Mouse (Mus musculus) testis, adult 2 months (tissue): ENCODE measurements around the gene Tnrc6c. TPM values are rescaled to one million over a fixed set of nuclear protein-coding genes. Genes with fewer than 3 reads are reported as not detected.

Experiments used
- H3K27ac ChIP-seq: fragments of 200-500 bp; 2 replicates; pipeline ENCODE4 v1.5.1; 2012; ENCODE audit warnings: low read depth, low read length; ENCODE audit not compliant: control insufficient read depth, insufficient read depth
- H3K27me3 ChIP-seq: fragments of 200-500 bp; 2 replicates; pipeline ENCODE4 v1.6.1; 2012; ENCODE audit warnings: mild to moderate bottlenecking, low read length, moderate library complexity; ENCODE audit not compliant: control insufficient read depth, insufficient read depth
- H3K36me3 ChIP-seq: fragments of 200-500 bp; 2 replicates; pipeline ENCODE4 v1.6.1; 2012; ENCODE audit warnings: mild to moderate bottlenecking, low read length; ENCODE audit not compliant: control insufficient read depth, insufficient read depth
- H3K4me1 ChIP-seq: fragments of 200-500 bp; 2 replicates; pipeline ENCODE4 v1.6.1; 2012; ENCODE audit warnings: low read length; ENCODE audit not compliant: control insufficient read depth, insufficient read depth
- H3K4me3 ChIP-seq: fragments of 200-500 bp; 2 replicates; pipeline ENCODE4 v1.5.1; 2012; ENCODE audit warnings: low read depth, mild to moderate bottlenecking, low read length, moderate library complexity, mixed read lengths; ENCODE audit not compliant: control insufficient read depth
- CTCF ChIP-seq: fragments of 200-500 bp; IDR thresholded peaks from 2 replicates; pipeline ENCODE4 v1.5.1; 2012; ENCODE audit warnings: low read depth, mild to moderate bottlenecking, inconsistent platforms, low read length, moderate library complexity; ENCODE audit not compliant: control insufficient read depth, insufficient read depth, insufficient replicate concordance
- POLR2A ChIP-seq: fragments of 200-500 bp; IDR thresholded peaks from 2 replicates; pipeline ENCODE4 v1.6.1; 2012; ENCODE audit warnings: low read depth, mild to moderate bottlenecking, inconsistent platforms, low read length, moderate library complexity; ENCODE audit not compliant: control insufficient read depth
- polyA plus RNA-seq: library from polyadenylated mRNA; depleted of rRNA; stranded (reverse); fragments of >200 nt; gene quantifications from 2 replicates; pipeline ENCODE4 v1.2.3, GENCODE M21; 2012

The Tnrc6c gene
- polyA plus RNA-seq, 1 experiment, result 28.0 TPM

DNA sequence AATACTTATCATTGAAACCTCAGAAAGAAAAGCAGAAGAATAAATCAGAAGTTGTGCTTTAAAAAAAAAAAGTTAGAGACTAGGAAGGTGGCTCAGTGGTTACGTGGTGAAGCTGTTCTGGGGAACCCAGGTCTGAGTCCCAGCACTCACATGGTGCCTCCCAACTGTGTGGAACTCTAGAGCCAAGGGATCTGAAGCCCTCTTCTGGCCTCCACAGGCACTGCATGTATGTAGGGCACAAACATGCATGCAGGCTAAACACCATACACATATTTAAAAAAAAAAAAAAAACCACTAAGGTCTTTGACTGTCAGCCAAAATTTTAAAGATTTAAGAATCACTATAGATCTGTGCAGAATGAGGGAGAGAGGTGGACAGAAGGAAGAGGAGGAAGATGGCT lies 20.4 kb downstream of the Tnrc6c start:
- TF ChIP-seq CTCF (peak; percentile 4; the same call in 1 of the 2 replicates), POLR2A (no peak)
- Histone ChIP-seq H3K4me1 (no peaks in the 10 kb centered on the region), H3K36me3 (peaks cover 1% of the 10 kb centered on the region; the same call in 1 of the 2 replicates), H3K27ac (no peak overlapping the region), H3K4me3 (no peak overlapping the region), H3K27me3 (no peaks in the 10 kb centered on the region)

DNA sequence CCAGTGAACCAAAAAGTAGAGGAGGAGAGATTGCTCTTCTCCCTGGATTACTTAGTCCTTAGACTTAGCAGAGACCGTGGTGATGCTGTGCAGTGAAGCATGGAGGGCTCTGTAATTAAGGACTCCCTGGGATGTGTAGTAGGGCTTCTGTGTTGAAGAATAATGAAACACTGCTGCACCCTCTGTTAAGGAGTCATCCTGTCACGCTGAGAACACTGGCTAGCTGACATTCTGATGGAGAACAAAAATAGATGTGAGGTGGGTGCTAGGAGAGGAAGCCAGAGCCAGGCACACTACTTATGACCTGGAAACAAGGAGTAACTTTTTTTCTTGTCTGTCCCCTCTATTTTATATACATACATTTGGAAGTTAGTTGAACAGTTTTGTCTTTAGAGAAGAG lies 22.6 kb downstream of the Tnrc6c start:
- H3K27ac ChIP-seq, result no peak overlapping the region
- no peaks in the 10 kb centered on the region for H3K27me3 ChIP-seq
- H3K4me1 ChIP-seq, result no peaks in the 10 kb centered on the region
- 0 out of 2 replicates have a peak, but pooled peaks cover 1% of the 10 kb centered on the region for H3K36me3 ChIP-seq
- TF ChIP-seq POLR2A (no peak), CTCF (no peak)
- no peak overlapping the region for H3K4me3 ChIP-seq

- Histone ChIP-seq H3K27ac (no peak overlapping the region), H3K36me3 (no peaks in the 10 kb centered on the region), H3K4me3 (no peak overlapping the region), H3K4me1 (no peaks in the 10 kb centered on the region), H3K27me3 (no peaks in the 10 kb centered on the region)
- no peak for TF ChIP-seq POLR2A
These were observed 23.0 kb downstream of the Tnrc6c start for GRCm38 (mm10) chr11:117677111-117677510.

DNA sequence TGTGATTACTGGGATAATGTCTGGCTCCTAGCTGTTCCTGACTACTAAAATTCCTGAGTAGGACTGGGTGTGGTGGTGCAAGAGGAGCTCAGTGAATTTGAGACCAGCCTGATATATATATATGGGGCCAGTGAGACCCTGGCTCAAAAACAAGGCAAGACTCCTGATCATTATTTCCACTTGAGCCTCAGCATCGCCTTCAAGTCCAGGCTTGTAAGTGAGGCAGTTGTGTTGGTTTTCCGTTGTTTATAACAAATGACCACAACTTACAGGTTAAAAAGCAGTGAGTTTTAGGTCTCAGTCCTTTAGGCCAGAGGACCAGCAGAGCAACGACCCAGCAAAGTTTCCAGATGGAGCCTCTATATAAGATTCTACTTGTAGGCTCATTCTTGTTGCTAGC lies 23.5 kb downstream of the Tnrc6c start:
- Histone ChIP-seq H3K4me3 (no peak overlapping the region), H3K27me3 (no peaks in the 10 kb centered on the region), H3K27ac (no peak overlapping the region), H3K4me1 (peaks cover 2% of the 10 kb centered on the region; the same call in 1 of the 2 replicates), H3K36me3 (no peaks in the 10 kb centered on the region)
- TF ChIP-seq CTCF (no peak), POLR2A (no peak)

GRCm38 (mm10) chr11:117678155-117678554 lies 24.1 kb downstream of the Tnrc6c start:
- Histone ChIP-seq H3K27ac (no peak overlapping the region), H3K4me1 (peaks cover 2% of the 10 kb centered on the region; the same call in 1 of the 2 replicates), H3K27me3 (no peaks in the 10 kb centered on the region), H3K36me3 (no peaks in the 10 kb centered on the region), H3K4me3 (no peak overlapping the region)
- no peak for TF ChIP-seq POLR2A
- TF ChIP-seq CTCF, result no peak

GRCm38 (mm10) chr11:117678740-117679139 lies 24.7 kb downstream of the Tnrc6c start:
- TF ChIP-seq POLR2A (no peak), CTCF (no peak)

DNA sequence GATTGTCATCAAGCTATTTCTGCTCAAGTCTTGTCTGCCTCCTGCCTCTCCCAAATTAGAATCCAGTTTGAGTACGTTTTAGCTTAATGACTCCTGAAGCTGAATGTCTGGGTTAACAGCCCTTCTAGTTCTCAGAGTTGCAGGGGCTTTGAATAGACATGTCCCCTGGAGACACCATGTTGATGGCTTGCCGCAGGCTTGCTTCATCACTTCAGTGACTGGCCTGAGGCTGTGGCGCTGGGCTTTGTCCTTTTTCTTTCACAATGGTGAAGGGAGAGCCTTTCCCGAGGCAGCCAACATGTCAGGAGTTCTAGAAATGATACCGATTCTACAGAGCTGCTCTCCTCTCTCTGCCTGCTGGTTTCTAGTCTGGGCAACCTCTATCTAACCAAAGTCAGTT lies 30.6 kb downstream of the Tnrc6c start:
- Histone ChIP-seq H3K4me3 (peak overlapping the region; percentile 62), H3K27me3 (no peaks in the 10 kb centered on the region), H3K36me3 (no peaks in the 10 kb centered on the region), H3K27ac (no peak overlapping the region), H3K4me1 (peaks cover 5% of the 10 kb centered on the region)
- TF ChIP-seq POLR2A (no peak), CTCF (no peak)

More at GRCm38 (mm10) chr11:117678740-117679139, 24.7 kb downstream of the Tnrc6c start:
- Histone ChIP-seq H3K27me3 (no peaks in the 10 kb centered on the region), H3K4me3 (no peak overlapping the region), H3K4me1 (peaks cover 2% of the 10 kb centered on the region; the same call in 1 of the 2 replicates), H3K27ac (no peak overlapping the region), H3K36me3 (no peaks in the 10 kb centered on the region)

DNA sequence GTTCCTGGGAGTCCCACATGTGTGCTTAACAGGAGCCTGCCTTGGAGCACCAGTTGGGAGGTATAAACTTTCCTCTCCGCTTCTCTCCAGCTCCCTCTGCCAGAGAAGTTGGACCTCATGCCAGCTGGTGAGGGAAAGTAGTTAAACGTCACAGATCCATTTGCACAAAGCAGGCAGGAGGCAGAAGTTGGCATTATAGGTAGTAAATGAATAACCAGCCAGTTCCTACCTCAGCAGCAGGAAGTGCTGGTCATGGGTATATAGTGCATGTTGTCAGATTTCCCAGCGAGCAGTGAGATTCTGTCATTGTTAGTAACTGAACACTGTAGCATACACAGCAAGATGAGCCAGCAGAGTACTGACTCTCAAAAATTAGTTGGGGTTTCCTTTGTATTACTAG lies 31.4 kb downstream of the Tnrc6c start:
- Histone ChIP-seq H3K4me3 (no peak overlapping the region), H3K27me3 (no peaks in the 10 kb centered on the region), H3K27ac (no peak overlapping the region), H3K36me3 (no peaks in the 10 kb centered on the region), H3K4me1 (peaks cover 5% of the 10 kb centered on the region)
- TF ChIP-seq CTCF (no peak), POLR2A (no peak)
